Mouse (Mus musculus) stomach, postnatal 0 days (tissue): Measurements from ENCODE around the gene Lrrc3c. TPM values are rescaled to one million over a fixed set of nuclear protein-coding genes. Genes with fewer than 3 reads are reported as not detected.

ENCODE experiments used
- ATAC-seq: fragments of 200-750 bp; cut with Nextera tagmentation; 2 replicates; pipeline ENCODE4 v1.8.0; 2017; ENCODE audit not compliant: low FRiP score, low TSS enrichment
- DNase-seq: peaks from one replicate; pipeline ENCODE4 v3.0.0-alpha.2; 2016; ENCODE audit warnings: low spot score
- H3K27ac ChIP-seq: fragments of 300-500 bp; sonication (generic); replicated peaks from 2 replicates; pipeline ENCODE4 v1.5.1; 2014; ENCODE audit warnings: mild to moderate bottlenecking, control low read depth
- H3K27me3 ChIP-seq: fragments of 300-500 bp; sonication (generic); 2 replicates; pipeline ENCODE4 v1.6.1; 2014; ENCODE audit warnings: low read length; ENCODE audit not compliant: control insufficient read depth, insufficient read depth
- H3K36me3 ChIP-seq: fragments of 300-500 bp; sonication (generic); 2 replicates; pipeline ENCODE4 v1.6.1; 2014; ENCODE audit warnings: low read length, mixed read lengths; ENCODE audit not compliant: control insufficient read depth, insufficient read depth
- H3K4me1 ChIP-seq: fragments of 300-500 bp; sonication (generic); replicated peaks from 2 replicates; pipeline ENCODE4 v1.6.1; 2014; ENCODE audit warnings: antibody characterized with exemption; ENCODE audit not compliant: control insufficient read depth, insufficient read depth
- H3K4me2 ChIP-seq: fragments of 300-500 bp; sonication (generic); replicated peaks from 2 replicates; pipeline ENCODE4 v1.6.1; 2014; ENCODE audit warnings: low read depth, mild to moderate bottlenecking, control low read depth, moderate library complexity
- H3K4me3 ChIP-seq: fragments of 300-500 bp; sonication (generic); 2 replicates; pipeline ENCODE4 v1.5.1; 2014; ENCODE audit warnings: low read depth, low read length, control low read depth
- H3K9ac ChIP-seq: fragments of 300-500 bp; sonication (generic); 2 replicates; pipeline ENCODE4 v1.6.1; 2014; ENCODE audit warnings: mild to moderate bottlenecking, low read length, control low read depth, mixed read lengths
- H3K9me3 ChIP-seq: fragments of 300-500 bp; sonication (generic); 2 replicates; pipeline ENCODE4 v1.6.1; 2016; ENCODE audit warnings: low read length; ENCODE audit not compliant: control insufficient read depth
- CTCF ChIP-seq: IDR thresholded peaks from 2 replicates; pipeline ENCODE4 v1.5.1; 2016; ENCODE audit warnings: antibody characterized with exemption, low read depth, mild to moderate bottlenecking, moderate library complexity
- EP300 ChIP-seq: optimal IDR thresholded peaks from 2 replicates; pipeline ENCODE3; 2016; ENCODE audit warnings: antibody characterized with exemption
- WGBS: fragments of 180-500 bp; shearing (Covaris S2); extraction: QIAGEN DNeasy Blood & Tissue Kit; methylation state at CpG from one replicate; pipeline ENCODE4 v1.1.7; 2014; 5-methylcytosine and 5-hydroxymethylcytosine counted together
- polyA plus RNA-seq: library from polyadenylated mRNA; unstranded; fragments of >200 nt; fragmentation: Nextera tagmentation; extraction: Ambion mirVana; gene quantifications from 2 replicates; pipeline ENCODE4 v1.2.1, GENCODE M21; 2015

The Lrrc3c gene
- polyA plus RNA-seq, 1 experiment from 2014 or later, result not detected

- no peaks in the 10 kb centered on the region for H3K27me3 ChIP-seq
- TF ChIP-seq CTCF (no peak), EP300 (no peak)
- H3K27ac ChIP-seq, result no peak overlapping the region
- no peak overlapping the region for H3K4me2 ChIP-seq
- WGBS, result 78% methylated on average over 5 of the region's 5 CpGs
- H3K4me3 ChIP-seq, result no peak overlapping the region
- ATAC-seq (no peak), DNase-seq (no peak)
- no peaks in the 10 kb centered on the region for H3K4me1 ChIP-seq
- H3K9me3 ChIP-seq, result no peaks in the 10 kb centered on the region
- no peak overlapping the region for H3K9ac ChIP-seq
- peaks cover 5% of the 10 kb centered on the region; the same call in 1 of the 2 replicates for H3K36me3 ChIP-seq
These were observed 20.3 kb upstream of the Lrrc3c start for GRCm38 (mm10) chr11:98577776-98578175.

GRCm38 (mm10) chr11:98580301-98581121 lies 17.6 kb upstream of the Lrrc3c start:
- H3K4me3 ChIP-seq, result no peak overlapping the region
- DNase-seq (no peak), ATAC-seq (peak; percentile 29)
- H3K9ac ChIP-seq, result no peak overlapping the region
- H3K4me2 ChIP-seq, result no peak overlapping the region
- H3K9me3 ChIP-seq, result no peaks in the 10 kb centered on the region
- no peak for TF ChIP-seq CTCF
- TF ChIP-seq EP300, result no peak
- H3K4me1 ChIP-seq, result no peaks in the 10 kb centered on the region
- WGBS, result 64% methylated on average over 16 of the region's 16 CpGs
- no peak overlapping the region for H3K27ac ChIP-seq
- H3K27me3 ChIP-seq, result no peaks in the 10 kb centered on the region
- H3K36me3 ChIP-seq, result peaks cover 8% of the 10 kb centered on the region

- DNase-seq (no peak), ATAC-seq (no peak)
- H3K4me1 ChIP-seq, result 0 out of 2 replicates have a peak, but pooled peaks cover 5% of the 10 kb centered on the region
- H3K4me3 ChIP-seq, result no peak overlapping the region
- H3K27ac ChIP-seq, result no peak overlapping the region
- H3K36me3 ChIP-seq, result peaks cover 8% of the 10 kb centered on the region
- WGBS, result 72% methylated on average over 17 of the region's 17 CpGs
- H3K9ac ChIP-seq, result no peak overlapping the region
- no peaks in the 10 kb centered on the region for H3K9me3 ChIP-seq
- H3K27me3 ChIP-seq, result no peaks in the 10 kb centered on the region
- TF ChIP-seq CTCF, result no peak
- no peak for TF ChIP-seq EP300
- H3K4me2 ChIP-seq, result no peak overlapping the region
These were observed 16.6 kb upstream of the Lrrc3c start for GRCm38 (mm10) chr11:98581286-98582029.

GRCm38 (mm10) chr11:98582030-98582388 lies 16.1 kb upstream of the Lrrc3c start:
- Histone ChIP-seq H3K36me3 (peaks cover 8% of the 10 kb centered on the region), H3K4me2 (no peak overlapping the region), H3K4me1 (0 out of 2 replicates have a peak, but pooled peaks cover 5% of the 10 kb centered on the region), H3K27me3 (no peaks in the 10 kb centered on the region), H3K4me3 (no peak overlapping the region), H3K27ac (no peak overlapping the region), H3K9ac (no peak overlapping the region), H3K9me3 (no peaks in the 10 kb centered on the region)
- no peak for ATAC-seq
- TF ChIP-seq EP300, result no peak
- no peak for TF ChIP-seq CTCF
- 89% methylated on average over 8 of the region's 8 CpGs for WGBS
- DNase-seq, result no peak

GRCm38 (mm10) chr11:98582551-98583264 lies 15.4 kb upstream of the Lrrc3c start:
- Histone ChIP-seq H3K9ac (no peak overlapping the region), H3K27me3 (no peaks in the 10 kb centered on the region), H3K9me3 (no peaks in the 10 kb centered on the region), H3K27ac (no peak overlapping the region), H3K4me2 (no peak overlapping the region), H3K36me3 (peaks cover 8% of the 10 kb centered on the region), H3K4me1 (peaks cover 6% of the 10 kb centered on the region), H3K4me3 (no peak overlapping the region)
- TF ChIP-seq EP300 (no peak), CTCF (no peak)
- whole genome bisulfite sequencing, result 86% methylated on average over 12 of the region's 12 CpGs
- ATAC-seq (no peak), DNase-seq (no peak)

- Histone ChIP-seq H3K4me3 (no peak overlapping the region), H3K4me2 (no peak overlapping the region), H3K9ac (no peak overlapping the region), H3K36me3 (peaks cover 8% of the 10 kb centered on the region), H3K27ac (no peak overlapping the region), H3K4me1 (peaks cover 9% of the 10 kb centered on the region), H3K27me3 (no peaks in the 10 kb centered on the region), H3K9me3 (no peaks in the 10 kb centered on the region)
- no peak for ATAC-seq
- WGBS, result 87% methylated on average over 3 of the region's 3 CpGs
- DNase-seq, result no peak
- TF ChIP-seq CTCF (no peak), EP300 (no peak)
These were observed 14.9 kb upstream of the Lrrc3c start for GRCm38 (mm10) chr11:98583265-98583552.
